Mouse (Mus musculus) ES-E14 (cell line): ENCODE results near the gene Fam178b. TPM values are rescaled to one million over a fixed set of nuclear protein-coding genes. Genes with fewer than 3 reads are reported as not detected.

Source experiments
- DNase-seq: peaks from one replicate; pipeline ENCODE4 v3.0.0-alpha.2; 2013; ENCODE audit warnings: low read depth, low spot score
- H3K27ac ChIP-seq: 2 replicates; pipeline ENCODE4 v1.5.1; 2012; ENCODE audit warnings: low read depth, mild to moderate bottlenecking, low read length, moderate library complexity, mixed read lengths; ENCODE audit not compliant: poor library complexity, insufficient read depth, severe bottlenecking
- H3K36me3 ChIP-seq: 2 replicates; pipeline ENCODE4 v1.6.1; 2012; ENCODE audit warnings: mild to moderate bottlenecking, low read length, moderate library complexity, mixed read lengths; ENCODE audit not compliant: control insufficient read depth, poor library complexity, insufficient read depth, severe bottlenecking
- H3K4me1 ChIP-seq, 2 experiments: fragments of 150-350 bp in 1 of 2; sonication (generic) in 1 of 2; 2 replicates each; pipeline ENCODE4 v1.6.1; 2012; ENCODE audit warnings: low read length in 2 of 2, mild to moderate bottlenecking in 1 of 2, mixed read lengths in 1 of 2; ENCODE audit not compliant: control insufficient read depth in 2 of 2, insufficient read depth in 2 of 2, poor library complexity in 1 of 2
- H3K4me3 ChIP-seq, 2 experiments: fragments of 150-350 bp in 1 of 2; sonication (generic) in 1 of 2; 2 replicates each; pipeline ENCODE4 v1.5.1; 2012; ENCODE audit warnings: low read length in 2 of 2, low read depth in 1 of 2, mild to moderate bottlenecking in 1 of 2, mixed read lengths in 1 of 2; ENCODE audit not compliant: insufficient read depth in 1 of 2, poor library complexity in 1 of 2, severe bottlenecking in 1 of 2
- H3K9ac ChIP-seq: 2 replicates; pipeline ENCODE4 v1.6.1; 2012; ENCODE audit warnings: low read depth, mild to moderate bottlenecking, low read length, mixed read lengths; ENCODE audit not compliant: poor library complexity, insufficient read depth, severe bottlenecking
- H3K9me3 ChIP-seq: fragments of 150-350 bp; sonication (generic); 2 replicates; pipeline ENCODE4 v1.6.1; 2012; ENCODE audit warnings: low read depth, mild to moderate bottlenecking, low read length; ENCODE audit not compliant: control insufficient read depth, insufficient read depth
- CHD2 ChIP-seq: IDR thresholded peaks from 2 replicates; pipeline ENCODE4 v1.6.1; 2014; ENCODE audit warnings: mild to moderate bottlenecking, low read depth, low read length, inconsistent platforms
- HCFC1 ChIP-seq: IDR thresholded peaks from 2 replicates; pipeline ENCODE4 v1.6.1; 2012; ENCODE audit warnings: low read length, inconsistent platforms, borderline replicate concordance; ENCODE audit not compliant: insufficient read depth
- MAFK ChIP-seq: IDR thresholded peaks from 2 replicates; pipeline ENCODE4 v1.6.1; 2014; ENCODE audit warnings: mild to moderate bottlenecking, low read depth, low read length, inconsistent platforms; ENCODE audit not compliant: insufficient read depth
- ZC3H11A ChIP-seq: IDR thresholded peaks from 2 replicates; pipeline ENCODE4 v1.6.1; 2012; ENCODE audit warnings: low read depth, mild to moderate bottlenecking, inconsistent platforms, low read length, borderline replicate concordance
- ZNF384 ChIP-seq: IDR thresholded peaks from 2 replicates; pipeline ENCODE4 v1.6.1; 2012; ENCODE audit warnings: low read depth, low read length, inconsistent platforms
- in situ Hi-C, 2 experiments: fragments of 600-800 bp; cut with MboI; formaldehyde crosslinking; loops; one replicate each; pipeline ENCODE4 v1.15.1; 2025; ENCODE audit warnings: low sequenced_read_pairs in 2 of 2, inconsistent platforms in 1 of 2; ENCODE audit not compliant: unreplicated experiment in 2 of 2
- total RNA-seq: library from RNA; depleted of rRNA; stranded (reverse); fragments of 300-350 nt; gene quantifications from 2 replicates; pipeline ENCODE4 v1.2.3, GENCODE M21; 2012

The Fam178b gene
- total RNA-seq, 1 experiment: 8.0 TPM

- Histone ChIP-seq H3K4me1 (no peaks in the 10 kb centered on the region), H3K4me3 (no peak within 1 kb of the TSS), H3K9me3 (no peaks in the 10 kb centered on the region), H3K36me3 (no peaks in the 10 kb centered on the region), H3K27ac (no peak within 1 kb of the TSS), H3K9ac (no peak within 1 kb of the TSS)
- DNase-seq: no peak
- TF ChIP-seq MAFK (no peak), CHD2 (no peak), ZC3H11A (no peak), HCFC1 (no peak)
- in situ Hi-C loops: no loop called here
Observed at GRCm38 (mm10) chr1:36714311-36714710, 31.3 kb upstream of the Fam178b start, which contains the start of gene Actr1b. Gene Actr1b, minus strand, starts transcription at chr1:36714422.

- Histone ChIP-seq H3K9ac (no peak overlapping the region), H3K9me3 (no peaks in the 10 kb centered on the region), H3K4me3 (no peak overlapping the region), H3K27ac (no peak overlapping the region), H3K4me1 (peaks cover 10 to 17% of the 10 kb centered on the region in 2 experiments), H3K36me3 (peaks cover 13% of the 10 kb centered on the region; the same call in 1 of the 2 replicates)
- no peak for TF ChIP-seq CHD2
- no peak for TF ChIP-seq HCFC1
- TF ChIP-seq ZC3H11A: no peak
- TF ChIP-seq ZNF384: no peak
- no peak for TF ChIP-seq MAFK
- in situ Hi-C loops: no loop called here
- no peak for DNase-seq
Observed at GRCm38 (mm10) chr1:36711104-36711503, 28.1 kb upstream of the Fam178b start.

- peak within 1 kb of the TSS; percentile 93 for H3K9ac ChIP-seq
- H3K36me3 ChIP-seq: peaks cover 22% of the 10 kb centered on the region
- H3K27ac ChIP-seq: peak within 1 kb of the TSS; percentile 49; the same call in 1 of the 2 replicates
- H3K4me1 ChIP-seq: peaks cover 10 to 17% of the 10 kb centered on the region in 2 experiments
- TF ChIP-seq MAFK (no peak), CHD2 (peak; percentile 72), HCFC1 (no peak; the same call in 1 of the 2 replicates)
- DNase-seq: peak; percentile 97
- H3K4me3 ChIP-seq: peak within 1 kb of the TSS; percentile 92 to 98
- no peaks in the 10 kb centered on the region for H3K9me3 ChIP-seq
- in situ Hi-C loops: no loop called here
Observed at GRCm38 (mm10) chr1:36709854-36710280, 26.9 kb upstream of the Fam178b start, which contains the start of gene 4933424G06Rik. Gene 4933424G06Rik, plus strand, starts transcription at chr1:36710149.

DNA sequence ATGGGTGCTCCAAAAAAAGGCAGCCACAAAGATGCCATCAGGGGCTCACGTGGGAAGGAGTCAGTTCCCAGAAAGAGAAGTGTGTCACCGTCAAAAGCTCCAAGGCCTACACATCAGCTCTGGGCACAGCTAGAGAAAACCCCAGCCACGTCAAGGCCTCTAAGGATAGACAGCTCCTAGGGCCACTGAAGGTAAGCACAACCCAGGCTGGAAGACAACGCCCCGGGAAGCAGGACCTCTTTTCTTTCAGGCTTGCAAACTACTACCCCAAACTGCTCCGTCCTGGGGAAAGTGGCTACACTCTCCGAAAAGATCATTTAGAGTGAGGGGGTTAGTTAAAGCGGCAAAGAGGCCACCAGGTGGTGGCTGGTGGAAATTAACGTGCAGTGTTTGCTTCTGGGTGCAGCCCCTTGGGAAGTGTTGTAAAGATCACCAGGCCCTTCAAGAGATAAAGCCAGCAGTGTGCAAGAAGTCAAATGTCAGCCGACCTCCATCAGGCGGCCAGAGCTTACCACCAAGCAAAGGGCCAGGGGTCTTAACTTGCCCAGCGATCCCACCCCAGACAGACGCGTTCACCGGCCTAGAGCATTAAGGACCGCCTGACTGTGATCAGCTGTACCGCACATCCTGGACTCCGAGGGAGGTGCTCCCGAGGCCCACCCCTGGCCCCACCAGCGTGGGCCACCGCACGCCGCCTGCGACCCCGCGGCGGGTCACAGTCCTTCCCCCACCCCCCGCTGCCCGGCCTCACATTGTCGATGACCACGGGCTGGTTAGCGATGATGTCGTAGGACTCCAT lies 26.3 kb upstream of the Fam178b start:
- Histone ChIP-seq H3K27ac (peak overlapping the region; percentile 49; the same call in 1 of the 2 replicates), H3K9me3 (no peaks in the 10 kb centered on the region), H3K36me3 (peaks cover 28% of the 10 kb centered on the region), H3K9ac (peak overlapping the region; percentile 93), H3K4me3 (peak overlapping the region; percentile 92 to 98), H3K4me1 (peaks cover 10 to 17% of the 10 kb centered on the region in 2 experiments)
- TF ChIP-seq HCFC1 (no peak; the same call in 1 of the 2 replicates), ZC3H11A (no peak), CHD2 (no peak), MAFK (no peak), ZNF384 (no peak)
- in situ Hi-C loops: no loop called here
- DNase-seq: no peak
